Mouse (Mus musculus) forebrain, embryonic 12.5 days (tissue): ENCODE results near the gene Emid1. TPM values are rescaled to one million over a fixed set of nuclear protein-coding genes. Genes with fewer than 3 reads are reported as not detected.
A peak's percentile ranks its signal among the peaks of the same experiment; 100 is the strongest.

Source experiments
- ATAC-seq: fragments of 200-750 bp; cut with Nextera tagmentation; 2 replicates; pipeline ENCODE4 v1.8.0; 2017; ENCODE audit warnings: moderate TSS enrichment; ENCODE audit not compliant: low FRiP score
- H3K27ac ChIP-seq: fragments of 300-500 bp; sonication (generic); 2 replicates; pipeline ENCODE4 v1.5.1; 2016; ENCODE audit warnings: mild to moderate bottlenecking
- H3K27me3 ChIP-seq: fragments of 300-500 bp; sonication (generic); 2 replicates; pipeline ENCODE4 v1.6.1; 2016; ENCODE audit warnings: mild to moderate bottlenecking
- H3K36me3 ChIP-seq: fragments of 300-500 bp; sonication (generic); replicated peaks from 2 replicates; pipeline ENCODE4 v1.6.1; 2016; ENCODE audit warnings: mild to moderate bottlenecking
- H3K4me1 ChIP-seq: fragments of 300-500 bp; sonication (generic); 2 replicates; pipeline ENCODE4 v1.6.1; 2016
- H3K4me2 ChIP-seq: fragments of 300-500 bp; sonication (generic); 2 replicates; pipeline ENCODE4 v1.6.1; 2016; ENCODE audit warnings: mild to moderate bottlenecking, moderate library complexity
- H3K4me3 ChIP-seq: fragments of 300-500 bp; sonication (generic); replicated peaks from 2 replicates; pipeline ENCODE4 v1.5.1; 2016; ENCODE audit warnings: mild to moderate bottlenecking
- H3K9ac ChIP-seq: fragments of 300-500 bp; sonication (generic); 2 replicates; pipeline ENCODE4 v1.6.1; 2016; ENCODE audit warnings: mild to moderate bottlenecking
- H3K9me3 ChIP-seq: fragments of 300-500 bp; sonication (generic); 2 replicates; pipeline ENCODE4 v1.6.1; 2016
- WGBS: fragments of 180-500 bp; shearing (Covaris S2); methylation state at CpG from one replicate; pipeline ENCODE4 v1.1.7; 2016; 5-methylcytosine and 5-hydroxymethylcytosine counted together
- polyA plus RNA-seq: library from polyadenylated mRNA; unstranded; fragments of >200 nt; fragmentation: Nextera tagmentation; extraction: Ambion mirVana; gene quantifications from 2 replicates; pipeline ENCODE4 v1.2.1, GENCODE M21; 2016

Gene Emid1
- polyA plus RNA-seq, 1 experiment from 2014 or later, result 16.0 TPM

- Histone ChIP-seq H3K4me3 (peak overlapping the region; percentile 8; the same call in 1 of the 2 replicates), H3K9ac (no peak overlapping the region)
Observed at GRCm38 (mm10) chr11:5059230-5059629, 92.8 kb downstream of the Emid1 start.

GRCm38 (mm10) chr11:5058783-5059182 is 93.3 kb downstream of the Emid1 start:
- Histone ChIP-seq H3K4me1 (peaks cover 68% of the 10 kb centered on the region), H3K27me3 (peaks cover 91% of the 10 kb centered on the region), H3K4me3 (no peak overlapping the region), H3K9ac (no peak overlapping the region), H3K36me3 (no peaks in the 10 kb centered on the region), H3K9me3 (no peaks in the 10 kb centered on the region), H3K4me2 (no peak overlapping the region), H3K27ac (no peak overlapping the region)
- 39% methylated on average over 9 of the region's 9 CpGs for WGBS
- ATAC-seq, result no peak

More at GRCm38 (mm10) chr11:5059230-5059629, 92.8 kb downstream of the Emid1 start:
- no peak overlapping the region for H3K4me2 ChIP-seq
- no peaks in the 10 kb centered on the region for H3K36me3 ChIP-seq
- H3K27me3 ChIP-seq, result peaks cover 96% of the 10 kb centered on the region
- no peak for ATAC-seq
- WGBS, result 26% methylated on average over 14 of the region's 14 CpGs
- no peaks in the 10 kb centered on the region for H3K9me3 ChIP-seq
- peaks cover 73% of the 10 kb centered on the region for H3K4me1 ChIP-seq
- no peak overlapping the region for H3K27ac ChIP-seq

GRCm38 (mm10) chr11:5057856-5058641 is 94.0 kb downstream of the Emid1 start, which contains the start of gene Rasl10a:
Rasl10a (plus strand) TSS chr11:5058128.
- peaks cover 84% of the 10 kb centered on the region for H3K27me3 ChIP-seq
- H3K36me3 ChIP-seq, result no peaks in the 10 kb centered on the region
- H3K9ac ChIP-seq, result peak within 1 kb of the TSS; percentile 49
- ATAC-seq, result no peak
- peaks cover 62% of the 10 kb centered on the region for H3K4me1 ChIP-seq
- H3K4me3 ChIP-seq, result peak within 1 kb of the TSS; percentile 47
- no peak within 1 kb of the TSS for H3K27ac ChIP-seq
- no peaks in the 10 kb centered on the region for H3K9me3 ChIP-seq
- H3K4me2 ChIP-seq, result peak within 1 kb of the TSS; percentile 77
- 2% methylated on average over 75 of the region's 77 CpGs for WGBS

GRCm38 (mm10) chr11:5057541-5057855 is 94.6 kb downstream of the Emid1 start:
- Histone ChIP-seq H3K4me3 (peak overlapping the region; percentile 47), H3K9ac (peak overlapping the region; percentile 49; the same call in 1 of the 2 replicates), H3K36me3 (no peaks in the 10 kb centered on the region), H3K9me3 (no peaks in the 10 kb centered on the region), H3K27ac (no peak overlapping the region), H3K27me3 (peaks cover 78% of the 10 kb centered on the region), H3K4me1 (peaks cover 57% of the 10 kb centered on the region), H3K4me2 (peak overlapping the region; percentile 77)
- ATAC-seq, result no peak
- WGBS, result 10% methylated on average over 8 of the region's 8 CpGs

- no peaks in the 10 kb centered on the region for H3K36me3 ChIP-seq
- no peak overlapping the region for H3K4me3 ChIP-seq
- H3K27ac ChIP-seq, result no peak overlapping the region
- H3K4me1 ChIP-seq, result peaks cover 53% of the 10 kb centered on the region
- ATAC-seq, result no peak
- no peak overlapping the region for H3K4me2 ChIP-seq
- no peaks in the 10 kb centered on the region for H3K9me3 ChIP-seq
- WGBS, result 49% methylated on average over 8 of the region's 8 CpGs
- no peak overlapping the region for H3K9ac ChIP-seq
- H3K27me3 ChIP-seq, result peaks cover 74% of the 10 kb centered on the region
Observed at GRCm38 (mm10) chr11:5057064-5057463, 95.0 kb downstream of the Emid1 start.

Other genes starting within 250 kb of the Emid1 start
- 0.36 and 0.47 TPM in 2 replicates for gene Nefh, start 204.2 kb downstream of the Emid1 start, polyA plus RNA-seq
- 67.9 and 76.7 TPM in 2 replicates for gene Ap1b1, start 165.4 kb downstream of the Emid1 start, polyA plus RNA-seq
- gene Rasl10a, start 94.1 kb downstream of the Emid1 start, polyA plus RNA-seq, result 0.18 and 0.59 TPM in 2 replicates
- gene Gas2l1, start 86.9 kb downstream of the Emid1 start, polyA plus RNA-seq, result 28.5 and 31.8 TPM in 2 replicates
- 27.5 and 27.6 TPM in 2 replicates for gene Rhbdd3, start 53.3 kb downstream of the Emid1 start, polyA plus RNA-seq
- 915 and 936 TPM in 2 replicates for gene Ewsr1, start 53.0 kb downstream of the Emid1 start, polyA plus RNA-seq
- 11.9 and 12.0 TPM in 2 replicates for gene Kremen1, start 109.3 kb upstream of the Emid1 start, polyA plus RNA-seq